Mouse (Mus musculus) ZHBTc4 (cell line): ENCODE data around the gene Rbfox3.

ENCODE experiments used
- DNase-seq: peaks from one replicate; pipeline ENCODE4 v3.0.0-alpha.2; 2011; ENCODE audit warnings: low read depth, low spot score

The Rbfox3 gene

DNA sequence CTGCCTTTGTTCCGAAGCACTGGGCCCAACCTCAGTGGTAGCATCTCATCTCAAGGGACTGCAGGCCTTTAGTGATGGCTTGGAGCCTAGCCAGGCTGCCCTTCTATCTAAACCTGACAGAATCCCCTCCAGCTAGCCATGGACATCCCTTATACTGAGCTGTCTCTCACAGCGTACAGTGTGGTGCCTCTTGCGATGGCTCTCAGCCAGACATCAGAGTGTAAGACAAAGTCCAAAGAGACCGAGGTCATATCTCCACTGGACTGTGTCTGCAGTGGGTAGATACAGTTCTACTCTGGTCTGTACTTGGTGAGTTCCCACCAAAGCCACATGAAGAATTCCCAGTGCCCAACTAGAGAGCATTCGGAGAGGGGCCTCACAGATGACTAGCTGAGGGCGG, 240.2 kb downstream of the Rbfox3 start:
- DNase-seq, result no peak

DNA sequence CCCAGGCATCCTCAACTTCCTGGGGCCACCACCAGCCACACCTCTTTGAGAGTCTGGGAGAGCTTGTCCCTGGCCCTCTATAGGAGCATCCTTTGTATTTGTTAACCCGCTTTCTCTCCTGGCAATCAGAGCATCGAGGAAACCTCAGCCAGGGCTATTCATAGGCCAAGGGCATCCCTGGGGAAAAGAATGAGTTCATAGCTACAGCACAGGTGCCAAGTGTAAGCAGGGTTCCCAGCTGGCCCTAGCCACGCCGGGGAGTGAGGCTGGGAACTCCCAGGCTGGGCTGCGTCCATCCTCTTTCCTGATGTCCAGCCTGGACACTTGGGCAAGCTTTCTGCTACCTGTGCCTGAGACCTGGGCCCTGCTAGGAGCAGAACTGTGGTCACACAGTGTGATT, 241.6 kb downstream of the Rbfox3 start:
- DNase-seq, result no peak

DNA sequence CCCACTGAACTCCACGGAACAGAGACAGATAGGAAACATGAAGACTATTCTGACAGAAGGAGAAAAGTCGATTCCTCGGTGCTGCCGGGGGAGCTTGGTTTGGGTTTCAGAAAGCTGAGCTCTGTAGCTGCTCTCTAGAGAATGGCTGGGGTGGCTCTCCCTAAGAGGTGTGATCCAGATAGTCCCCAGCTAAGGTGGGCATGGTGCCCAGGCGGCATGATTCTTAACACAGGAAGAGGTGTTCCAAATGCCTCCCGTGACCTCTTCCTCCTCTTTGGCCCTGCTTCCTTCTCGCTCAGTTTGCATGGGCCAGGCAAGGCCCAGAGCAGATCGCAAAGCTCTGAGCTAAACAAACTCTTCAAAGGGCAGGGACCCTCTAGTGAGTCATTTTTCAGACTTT, 243.0 kb downstream of the Rbfox3 start:
- no peak for DNase-seq

DNA sequence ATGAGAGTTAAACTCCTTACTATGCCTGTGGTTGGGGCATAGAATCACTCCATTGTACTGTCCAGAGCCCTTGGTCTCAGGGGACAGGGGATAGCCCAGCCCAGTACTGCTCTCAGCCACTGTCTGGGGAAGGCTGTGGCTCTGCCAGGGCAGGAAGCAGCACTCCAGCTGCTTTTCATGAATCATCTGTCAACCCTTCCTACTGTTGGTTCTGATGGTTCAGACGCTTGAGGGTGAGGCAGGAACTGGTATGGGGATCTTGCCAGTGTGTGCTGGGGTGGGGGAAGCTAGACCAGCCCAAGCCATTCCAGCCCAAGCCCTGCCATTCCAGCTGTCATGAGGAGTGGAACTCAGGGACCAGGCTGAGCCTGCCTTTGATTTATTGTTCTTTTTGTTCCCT, 243.5 kb downstream of the Rbfox3 start:
- no peak for DNase-seq

DNA sequence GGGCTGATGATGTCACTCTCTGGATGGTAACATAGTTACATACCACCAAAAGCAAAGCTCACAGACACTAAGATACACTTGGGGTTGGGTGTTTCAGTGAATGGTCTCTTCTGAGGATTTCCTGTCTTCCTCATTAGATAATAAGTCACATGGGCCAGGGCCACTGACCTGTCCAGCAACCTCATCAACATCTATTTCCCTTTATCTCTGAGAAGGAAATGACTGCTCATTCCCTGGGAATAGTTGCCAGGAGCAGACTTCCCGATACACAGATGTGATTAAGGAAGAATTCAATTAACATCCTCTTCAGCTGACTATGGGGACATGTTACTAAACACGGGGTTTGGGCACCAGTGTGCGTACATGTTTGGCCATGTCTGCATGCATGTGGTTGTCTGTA, 245.2 kb downstream of the Rbfox3 start:
- no peak for DNase-seq

DNA sequence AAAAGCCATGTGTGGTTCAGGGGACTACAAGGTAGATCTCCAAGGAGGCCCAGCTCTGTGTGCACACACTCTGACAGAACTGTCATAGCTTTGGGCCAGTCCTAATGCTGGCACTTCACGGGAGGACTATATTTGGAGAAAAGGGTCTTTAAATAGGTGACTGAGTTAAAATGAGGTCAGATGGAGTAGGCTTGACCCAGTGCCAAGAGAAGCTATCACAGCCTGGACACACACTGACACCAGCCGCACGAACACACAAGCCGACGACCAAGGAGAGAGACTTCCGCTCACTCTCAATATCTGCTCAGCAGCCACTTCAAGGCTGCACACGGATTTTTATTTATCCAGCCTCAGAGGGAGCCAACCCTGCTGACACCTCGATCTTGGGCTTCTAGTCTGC, 248.1 kb downstream of the Rbfox3 start:
- no peak for DNase-seq

DNA sequence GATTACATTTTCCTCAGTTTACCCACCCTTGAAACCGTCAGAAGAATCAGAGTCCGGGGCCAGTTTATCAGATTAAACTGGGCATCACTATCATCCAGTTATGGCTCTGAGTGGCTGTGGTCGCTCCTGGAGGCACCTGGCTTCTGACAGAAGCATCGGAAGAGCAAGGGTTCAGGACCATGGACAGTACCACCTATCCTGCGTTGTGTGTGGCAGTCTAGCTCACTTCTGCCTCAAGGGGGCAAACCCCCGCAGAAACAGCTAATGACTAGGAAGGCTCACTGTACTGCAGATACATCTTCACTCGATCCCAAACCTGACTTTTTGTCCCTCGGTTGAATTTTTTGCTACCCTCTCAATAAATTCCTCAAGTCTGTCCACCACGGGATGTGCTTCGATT, 252.1 kb downstream of the Rbfox3 start:
- DNase-seq, result peak; percentile 89

DNA sequence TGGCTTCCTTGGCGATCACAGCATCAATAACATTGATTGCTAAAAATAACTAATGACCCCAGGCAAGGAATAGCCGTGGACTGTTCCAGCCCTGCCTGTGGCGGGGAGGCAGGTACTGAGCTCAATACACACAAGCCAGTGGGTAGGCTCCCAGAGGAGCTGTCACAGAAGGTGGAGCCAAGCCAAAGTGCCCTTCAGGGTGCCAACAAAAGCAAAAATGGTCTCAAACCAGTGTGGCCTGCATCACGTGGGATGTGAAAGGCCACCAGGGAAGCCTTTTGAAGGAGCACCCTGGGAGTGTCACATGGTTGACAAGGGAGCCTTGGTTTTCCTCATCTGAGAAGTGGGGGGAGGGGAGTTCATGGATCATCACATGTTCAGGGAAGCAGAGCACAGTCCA, 255.6 kb downstream of the Rbfox3 start:
- DNase-seq, result no peak

DNA sequence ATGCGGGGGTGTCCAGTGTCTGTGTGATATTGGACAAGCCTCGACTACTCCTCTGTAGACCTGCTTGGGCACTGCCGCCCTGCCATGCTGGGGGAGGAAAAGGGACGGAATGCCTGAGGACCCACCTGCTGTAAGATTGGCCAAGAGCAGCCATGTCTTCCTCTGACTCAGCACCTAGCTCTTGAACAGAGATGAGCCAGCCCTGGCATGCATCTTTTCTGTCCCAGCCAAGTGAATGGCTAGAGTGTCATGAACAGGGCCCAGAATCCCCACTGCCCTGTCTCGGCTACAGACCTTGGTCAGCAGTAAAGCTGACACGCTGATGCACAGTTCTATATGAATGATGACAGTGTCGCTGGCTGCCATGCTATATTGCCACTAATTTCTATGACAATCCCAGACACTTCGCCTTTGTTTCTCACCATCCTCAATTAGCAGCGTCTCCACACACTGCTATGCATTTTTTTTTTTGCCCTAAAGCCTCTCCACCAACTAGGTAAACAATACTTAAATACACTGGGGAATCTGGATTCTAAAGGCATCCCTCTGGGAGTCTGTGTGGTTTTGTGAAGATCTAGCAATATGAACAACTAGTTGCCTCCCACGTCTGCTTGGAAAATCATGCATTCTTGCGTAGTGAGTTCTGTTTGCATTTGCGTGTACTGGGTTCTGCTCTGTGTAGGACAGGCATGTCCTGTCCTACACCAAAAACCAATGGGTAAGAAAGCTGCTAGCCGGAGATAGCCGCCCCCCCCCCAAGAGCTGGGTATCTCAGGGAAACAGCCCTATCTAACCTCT, 257.7 kb downstream of the Rbfox3 start:
- no peak for DNase-seq

DNA sequence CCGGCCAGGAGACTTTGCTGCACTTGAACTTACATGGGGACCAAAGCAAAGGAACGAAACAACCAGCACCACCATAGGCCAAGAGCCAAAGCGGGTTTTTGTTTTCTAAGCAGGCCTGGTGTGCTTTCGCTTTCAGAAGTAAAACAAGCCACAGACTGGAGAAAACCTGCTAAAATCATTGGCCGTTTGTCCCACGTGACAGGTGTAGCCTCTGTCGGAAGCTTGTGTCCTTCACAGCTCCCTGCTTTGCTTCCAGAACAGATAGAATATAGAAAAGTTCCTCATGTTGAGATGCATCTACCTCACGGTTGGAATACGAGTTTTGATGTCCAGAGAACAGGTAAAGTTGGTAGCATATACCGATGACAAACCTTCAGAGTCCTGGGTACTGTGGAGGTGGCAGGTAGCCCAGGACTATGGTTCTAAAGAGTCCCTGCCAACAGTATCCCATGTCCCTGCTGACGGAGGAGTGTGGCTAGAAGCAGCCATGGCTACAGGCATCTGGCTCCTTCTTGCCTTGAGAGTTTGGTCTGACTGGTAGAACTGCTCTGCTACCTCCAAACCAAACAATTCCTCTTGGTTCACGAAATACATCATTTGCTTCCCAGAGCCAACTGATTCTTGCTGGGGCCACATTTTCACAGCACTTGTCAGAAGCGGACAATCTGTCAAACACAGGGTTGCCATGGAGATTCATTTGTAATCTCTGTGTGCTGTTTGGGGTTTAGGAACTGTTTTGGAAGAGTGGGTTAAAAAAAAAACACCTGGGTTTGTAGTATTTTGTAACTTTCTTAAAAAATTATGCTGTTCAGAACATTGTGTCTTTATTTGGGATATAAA, 258.8 kb downstream of the Rbfox3 start:
- DNase-seq, result no peak

DNA sequence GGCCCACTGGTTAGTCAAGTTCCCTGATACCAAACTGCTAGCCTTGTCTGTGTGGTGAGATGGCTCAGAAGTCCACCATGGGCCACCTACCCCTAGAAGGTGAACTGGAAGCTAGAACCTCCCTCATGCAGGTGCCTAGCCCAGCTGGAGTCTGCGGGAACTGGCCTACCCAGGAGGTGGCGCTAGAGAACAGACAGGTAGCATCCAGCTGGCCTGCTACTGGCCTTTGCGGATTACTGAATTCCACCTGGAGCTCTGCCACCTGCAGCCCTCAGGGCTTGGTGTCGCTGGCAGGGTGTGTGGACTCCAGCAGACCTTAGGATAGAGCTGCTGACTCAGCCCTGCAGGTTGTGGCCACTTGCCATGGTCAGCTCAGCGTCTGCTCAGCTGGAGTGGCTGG, 263.0 kb downstream of the Rbfox3 start:
- DNase-seq, result peak; percentile 48

DNA sequence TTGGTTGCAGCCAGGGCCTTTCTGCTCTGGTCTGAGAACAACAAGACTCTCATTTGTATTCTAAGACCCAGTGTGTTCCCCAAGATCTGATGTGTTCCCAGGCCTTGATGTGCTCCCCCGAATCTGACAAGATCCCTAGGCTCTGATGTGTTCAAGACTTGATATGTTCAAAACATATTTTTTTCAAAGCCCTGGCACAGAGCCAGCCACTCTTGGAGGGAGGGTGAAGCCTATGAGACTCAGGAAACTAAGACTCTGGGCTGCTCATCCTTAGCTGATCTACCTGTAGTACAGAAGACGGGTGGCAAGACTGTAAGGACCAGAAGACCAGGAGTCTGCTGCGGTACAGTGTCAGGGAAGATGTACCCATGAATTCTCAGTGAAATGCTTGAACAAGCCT, 264.5 kb downstream of the Rbfox3 start:
- DNase-seq, result no peak

DNA sequence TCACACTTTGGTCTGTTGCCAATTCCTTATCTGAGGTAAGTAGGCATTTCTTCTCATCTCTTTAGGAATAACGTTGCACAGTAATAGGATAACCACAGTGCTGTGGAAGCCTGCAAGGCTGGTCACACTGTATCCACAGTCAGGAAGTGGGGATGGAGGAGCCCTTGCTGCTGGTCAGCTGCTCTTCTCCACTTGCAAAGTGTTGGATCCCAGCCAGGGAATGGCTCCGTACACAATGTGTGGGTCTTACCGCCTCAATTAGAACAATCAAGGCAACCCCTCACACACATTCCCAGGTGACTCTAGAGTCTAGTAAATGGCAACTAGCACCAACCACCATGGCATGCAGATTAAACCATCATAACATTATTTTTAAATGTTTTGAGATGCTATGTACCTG, 266.2 kb downstream of the Rbfox3 start:
- DNase-seq, result no peak

DNA sequence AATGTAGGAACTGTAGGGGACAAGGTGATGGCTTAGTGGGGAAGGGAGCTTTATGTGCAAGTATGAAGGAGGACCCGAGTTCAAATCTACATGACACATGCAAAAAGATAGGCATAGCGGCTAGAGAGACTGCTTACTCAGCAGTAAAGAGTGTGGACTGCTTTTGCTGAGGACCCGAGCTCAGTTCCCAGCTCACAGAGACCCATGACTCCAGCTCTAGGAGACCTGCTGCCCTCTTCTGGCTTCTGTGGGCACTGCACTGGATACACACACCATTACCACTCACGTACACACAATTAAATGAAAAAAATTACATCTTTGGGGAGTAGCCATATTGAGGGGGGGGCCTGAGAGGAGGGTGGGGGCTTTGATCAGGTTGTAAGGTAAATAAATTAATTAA, 270.7 kb downstream of the Rbfox3 start:
- DNase-seq, result peak; percentile 61

DNA sequence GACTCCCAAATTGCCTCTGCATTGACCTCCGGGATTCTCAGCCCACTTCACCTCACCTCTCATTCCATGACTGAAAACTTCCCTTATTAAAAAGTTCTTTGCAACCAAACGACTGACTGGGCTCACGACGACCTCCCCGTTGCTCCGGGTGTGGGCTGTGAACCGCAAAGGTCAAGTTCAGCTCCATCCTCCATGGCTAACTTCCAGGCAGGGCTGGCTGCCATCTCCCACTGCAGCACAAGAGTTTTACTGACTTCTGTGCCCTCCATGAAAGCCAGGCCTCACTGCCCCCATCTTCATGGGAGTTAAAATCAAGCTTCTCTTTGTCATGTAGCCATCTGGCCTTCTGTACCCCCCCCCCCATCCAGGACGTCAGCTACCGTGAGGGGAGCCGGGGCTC, 273.7 kb downstream of the Rbfox3 start:
- DNase-seq, result no peak

DNA sequence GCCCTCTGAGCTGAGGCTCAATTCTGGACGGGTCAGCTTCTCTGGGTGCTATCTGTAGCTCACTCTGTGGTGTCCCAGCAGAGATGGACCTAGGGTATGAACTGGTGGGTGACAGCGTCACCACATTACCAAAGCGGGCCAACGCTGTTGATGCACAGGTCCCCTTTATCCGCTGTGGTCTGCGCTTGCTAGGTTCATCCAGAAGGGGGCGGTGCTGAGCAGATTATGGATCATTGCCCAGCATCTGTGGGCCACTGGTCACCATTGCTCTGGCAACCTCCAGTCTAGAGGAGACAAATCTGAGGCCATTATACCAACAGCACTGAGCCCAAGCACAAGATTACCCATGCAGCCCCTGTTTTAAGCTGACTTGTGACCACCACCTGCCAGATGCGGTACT, 276.8 kb downstream of the Rbfox3 start:
- peak; percentile 38 for DNase-seq

DNA sequence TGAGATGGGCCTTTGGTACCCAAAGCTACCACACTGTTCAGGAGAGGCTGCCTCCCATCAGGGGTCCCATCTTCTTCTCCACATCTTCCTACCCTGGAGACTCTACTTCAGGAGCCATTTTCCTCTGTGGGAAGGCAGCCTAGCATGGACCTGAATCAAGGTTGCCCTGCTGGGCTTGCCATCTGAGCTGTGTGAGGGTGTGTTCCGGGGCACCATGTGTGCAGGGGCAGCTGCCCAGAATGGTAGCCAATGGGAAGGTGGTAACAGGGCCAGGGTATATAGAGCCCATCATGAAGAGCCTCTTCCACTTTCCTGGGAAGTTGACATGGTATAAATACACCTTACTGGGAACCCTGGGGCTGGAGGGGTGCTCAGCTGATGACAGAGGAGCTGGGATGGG, 281.7 kb downstream of the Rbfox3 start:
- DNase-seq, result no peak

DNA sequence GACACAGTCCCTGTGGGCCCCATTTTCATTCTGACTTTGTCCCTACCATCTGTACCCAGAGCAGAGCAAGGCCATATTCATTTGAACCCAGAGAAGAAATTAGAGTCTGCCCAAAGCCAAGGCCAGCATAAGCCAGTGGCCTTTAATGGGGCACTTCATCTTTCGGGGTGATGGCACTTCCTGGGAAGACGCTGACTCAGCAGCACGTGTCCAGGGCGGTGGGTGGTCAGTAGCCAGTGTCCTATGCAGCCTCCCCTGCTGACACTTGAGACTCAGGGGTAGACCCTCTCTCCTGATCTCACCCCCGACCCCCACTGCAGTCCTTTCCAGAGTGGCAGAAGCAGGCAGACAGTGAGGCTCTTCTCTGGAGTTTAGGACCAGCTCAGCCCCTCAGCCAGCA, 283.9 kb downstream of the Rbfox3 start:
- DNase-seq, result no peak

DNA sequence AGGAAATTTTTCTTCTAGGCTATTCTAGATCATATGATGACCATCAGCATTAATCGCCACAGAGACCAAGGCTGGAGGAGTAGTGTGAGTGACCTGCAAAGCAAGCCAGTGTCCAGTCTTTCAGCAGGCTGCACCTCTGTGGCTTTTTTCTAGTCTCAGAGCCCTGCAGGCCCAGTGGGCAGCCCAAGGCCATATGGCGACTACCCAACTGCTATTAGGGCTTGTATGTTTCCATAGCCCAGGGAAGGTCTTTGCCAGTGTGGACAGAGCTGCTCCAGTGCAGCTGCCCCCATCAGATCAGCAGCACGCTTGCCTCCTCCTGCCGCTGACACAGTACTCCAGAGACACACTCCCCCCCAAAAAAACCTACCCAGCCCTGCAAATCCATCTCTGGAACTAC, 290.5 kb downstream of the Rbfox3 start:
- no peak for DNase-seq

DNA sequence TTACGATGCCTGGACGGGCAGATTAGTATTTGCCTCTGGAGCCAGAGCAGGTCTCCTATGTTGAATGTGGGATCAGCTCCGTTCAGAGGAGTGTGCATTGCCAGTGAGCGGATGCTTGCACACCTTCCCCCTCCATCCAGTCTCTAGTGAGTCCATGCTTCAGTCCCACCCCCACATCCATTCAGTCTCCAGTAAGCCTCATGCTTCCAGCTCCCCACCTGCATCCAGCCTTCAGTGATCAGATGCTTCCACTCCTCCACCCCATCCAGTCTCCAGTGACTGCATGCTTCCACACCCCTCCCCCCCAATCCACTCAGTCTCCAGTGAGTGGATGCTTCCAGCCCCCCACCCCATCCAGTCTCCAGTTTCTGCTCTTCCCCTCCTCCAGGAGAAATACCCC, 297.3 kb downstream of the Rbfox3 start:
- no peak for DNase-seq

DNA sequence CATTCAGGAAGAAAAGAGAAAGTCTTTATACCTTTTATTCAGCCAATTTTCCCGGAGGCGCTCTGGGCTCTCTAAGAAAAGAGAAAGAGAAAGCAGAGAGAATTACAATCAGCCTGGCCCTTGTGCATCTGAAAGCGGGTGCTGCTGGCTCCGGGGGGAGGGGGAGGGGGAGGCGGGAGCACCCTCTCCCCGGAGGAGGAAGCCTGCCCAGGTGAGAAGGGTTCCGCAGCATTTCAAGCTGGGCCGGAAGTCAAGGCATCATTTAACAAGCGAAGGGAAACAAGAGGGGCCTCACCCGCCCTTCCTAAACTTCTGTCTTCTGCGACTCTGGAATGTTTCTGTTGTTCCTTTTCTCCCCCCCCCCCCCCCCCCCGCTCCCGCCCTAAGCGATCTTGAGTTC, 301.3 kb downstream of the Rbfox3 start:
- peak; percentile 51 for DNase-seq

DNA sequence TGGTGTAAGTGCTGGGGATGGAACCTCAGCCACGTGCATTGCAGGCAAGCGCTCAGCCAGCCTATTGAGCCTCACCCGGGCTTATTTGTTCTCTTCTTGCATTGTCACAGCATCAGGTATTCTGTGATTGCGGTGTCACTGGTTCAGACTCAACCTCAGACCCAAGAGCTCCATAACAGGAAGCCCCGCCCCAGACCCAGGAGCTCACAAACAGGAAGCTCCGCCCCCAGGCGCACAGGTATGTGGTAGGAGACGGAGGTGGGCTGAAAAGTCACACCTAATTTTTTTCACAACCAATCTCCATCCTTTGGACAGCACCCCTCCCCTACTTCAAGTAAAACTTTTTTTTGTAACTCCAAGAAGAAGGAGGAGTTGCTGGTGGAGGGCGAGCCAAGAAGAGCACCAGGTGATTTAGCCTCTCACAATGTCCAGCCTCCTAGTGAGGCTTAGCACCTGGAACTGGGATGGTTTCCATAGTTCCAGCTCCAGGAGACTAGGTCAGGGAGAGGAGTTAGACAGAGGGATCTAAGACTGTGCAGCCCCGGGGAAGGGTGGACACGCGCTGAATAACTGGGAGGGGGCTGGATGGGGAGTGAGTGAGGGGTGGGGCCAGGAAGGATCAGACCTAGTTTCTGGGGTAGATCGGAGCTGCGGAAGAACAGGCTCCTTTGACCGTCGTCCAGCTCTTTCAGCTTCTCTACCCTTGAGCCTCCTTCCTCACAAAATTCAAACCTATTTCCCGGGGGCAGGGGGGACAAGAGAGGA, 302.0 kb downstream of the Rbfox3 start:
- DNase-seq, result peak; percentile 52
